Mouse (Mus musculus): ENCODE data around the gene Csk.

Csk gene

DNA sequence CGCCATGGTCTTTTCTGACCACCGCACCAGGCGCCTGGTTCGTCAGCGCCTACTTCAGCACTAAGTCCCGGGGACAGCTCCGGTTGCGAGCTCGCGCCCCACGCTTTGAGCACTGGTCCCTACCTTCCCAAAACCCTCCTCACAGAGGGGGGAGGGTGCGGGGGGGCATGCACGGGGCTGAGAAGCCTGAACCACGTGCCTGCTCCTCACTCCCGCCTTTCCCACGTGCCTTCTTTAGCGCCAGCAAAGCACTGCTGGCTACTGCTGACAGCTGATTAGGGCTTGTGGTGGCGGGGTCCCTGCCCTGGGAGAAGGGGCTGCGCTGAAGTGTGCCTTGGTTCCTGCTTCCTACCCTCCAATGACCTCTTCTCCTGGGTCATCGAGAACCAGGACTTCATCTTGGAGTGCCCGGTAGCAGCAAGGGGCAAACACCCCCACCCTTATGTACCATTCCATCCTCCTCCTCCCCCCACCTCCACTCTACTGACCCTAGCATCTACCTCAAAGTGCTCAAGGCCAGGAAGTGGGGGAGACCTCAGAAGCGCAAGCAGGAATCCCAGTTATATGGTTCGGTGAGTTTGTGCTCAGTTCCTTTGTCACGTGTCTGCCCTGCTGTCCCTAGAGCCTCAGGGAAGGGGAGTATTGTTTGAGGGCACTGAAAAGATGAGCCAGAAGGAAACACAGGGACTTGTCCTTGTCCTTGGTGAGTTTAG lies 47.1 kb downstream of the Csk start, which contains the start of gene Cplx3:
Gene Cplx3, minus strand, starts transcription at position 143 of the 713 bp plus-strand sequence.
- in situ Hi-C loops (cut with MboI, MseI) = no loop called here

GRCm38 (mm10) chr9:57605503-57605902 lies 47.9 kb downstream of the Csk start:
- in situ Hi-C loops (cut with MboI, MseI) = no loop called here

DNA sequence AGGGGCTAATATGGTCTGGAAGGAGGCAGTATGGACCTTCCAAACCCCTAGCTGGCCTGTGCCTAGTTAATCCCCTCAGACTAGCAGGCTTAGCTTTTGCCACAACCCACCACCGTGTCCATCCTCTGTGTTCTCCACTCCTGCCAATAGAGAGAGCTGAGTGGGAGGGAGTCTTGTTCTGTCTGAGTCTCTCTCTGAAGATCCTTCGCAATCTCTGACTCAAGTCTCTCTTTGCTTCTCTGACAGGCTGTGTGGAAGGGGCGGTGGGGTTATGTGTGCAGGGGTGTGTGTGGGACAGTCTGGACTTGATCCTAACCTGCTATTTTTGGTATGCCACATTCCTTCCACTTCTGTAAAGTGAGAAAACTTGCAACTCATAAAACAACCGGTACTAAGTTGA lies 48.6 kb downstream of the Csk start:
- in situ Hi-C loops (cut with MboI, MseI) = no loop called here

- in situ Hi-C loops (cut with MboI, MseI) = no loop called here
These were observed 51.3 kb downstream of the Csk start for GRCm38 (mm10) chr9:57602098-57602497.

GRCm38 (mm10) chr9:57601353-57601706 lies 52.1 kb downstream of the Csk start:
- in situ Hi-C loops (cut with MboI, MseI) = no loop called here

DNA sequence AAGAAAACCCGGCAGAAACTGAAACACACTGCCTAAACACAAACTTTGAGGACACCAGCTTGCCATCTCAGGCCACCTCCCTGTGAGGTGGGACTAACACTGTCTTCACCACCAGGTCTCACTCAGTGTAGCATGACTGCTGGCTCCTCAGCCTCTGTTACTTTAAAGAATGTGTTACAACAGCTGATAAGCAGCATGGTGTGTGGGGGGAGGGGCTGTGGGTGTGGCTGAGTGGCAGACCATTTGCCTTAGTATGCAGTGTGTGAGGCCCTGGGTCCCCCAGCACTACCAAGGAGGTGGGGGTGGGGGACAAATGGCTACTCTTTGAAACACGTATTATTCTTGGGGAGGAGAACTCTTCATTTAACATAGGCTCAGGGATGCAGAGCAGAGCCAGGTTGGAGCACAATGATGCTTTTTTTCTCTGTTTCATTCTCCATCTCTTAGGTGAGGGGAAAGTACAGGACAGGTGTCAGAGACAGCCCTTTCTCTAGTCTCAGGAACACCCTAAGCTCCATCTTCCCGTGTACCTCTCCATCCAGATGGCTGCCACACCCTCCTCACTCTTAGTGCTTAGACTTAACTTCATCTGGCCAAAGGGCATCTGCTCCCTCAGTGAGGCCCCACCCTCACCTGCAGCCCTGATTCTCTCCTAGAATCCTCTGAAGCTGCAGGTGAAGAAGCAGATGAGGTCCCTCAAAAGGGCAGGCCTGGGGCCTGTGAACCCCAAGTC lies 52.6 kb downstream of the Csk start:
- in situ Hi-C loops (cut with MboI, MseI) = no loop called here

DNA sequence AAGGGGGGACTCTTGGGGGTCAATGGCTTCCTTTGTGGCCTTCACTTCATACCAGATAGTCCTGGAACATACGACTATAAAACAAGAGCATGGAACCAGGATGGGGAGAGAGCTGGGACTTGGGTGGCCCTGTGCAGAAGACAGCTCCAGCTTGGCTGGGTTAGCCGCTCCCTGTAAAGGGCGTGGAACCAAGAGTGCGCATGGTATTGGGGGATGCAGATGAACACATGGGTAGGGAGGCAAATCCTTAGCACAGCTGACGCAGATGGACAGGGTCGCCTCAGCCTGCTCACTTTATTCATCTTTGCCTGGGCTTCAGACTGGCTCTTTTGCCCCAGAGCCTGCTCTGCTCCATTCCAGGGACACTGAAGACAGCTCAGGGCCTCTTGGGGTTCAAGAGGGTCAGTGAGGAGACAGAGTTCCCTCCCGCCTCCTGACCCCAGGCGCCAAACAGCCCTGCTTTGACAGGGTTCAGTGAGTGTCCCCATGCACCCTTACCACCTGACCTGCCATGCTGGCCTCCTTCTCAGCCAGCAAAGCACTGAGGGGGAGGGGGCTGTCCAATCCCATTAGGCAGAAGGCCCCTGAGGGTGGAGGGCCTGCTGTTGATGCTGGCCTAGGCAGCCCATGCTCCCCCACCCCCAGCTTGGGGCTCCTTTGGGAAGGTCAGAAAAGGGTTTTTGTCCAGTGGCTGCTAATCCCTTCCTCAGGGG lies 54.4 kb downstream of the Csk start:
- in situ Hi-C loops (cut with MboI, MseI) = no loop called here

GRCm38 (mm10) chr9:57597929-57598382 lies 55.5 kb downstream of the Csk start:
- in situ Hi-C loops (cut with MboI, MseI) = no loop called here

- in situ Hi-C loops (cut with MboI, MseI) = no loop called here
These were observed 56.2 kb downstream of the Csk start for GRCm38 (mm10) chr9:57597265-57597664.

DNA sequence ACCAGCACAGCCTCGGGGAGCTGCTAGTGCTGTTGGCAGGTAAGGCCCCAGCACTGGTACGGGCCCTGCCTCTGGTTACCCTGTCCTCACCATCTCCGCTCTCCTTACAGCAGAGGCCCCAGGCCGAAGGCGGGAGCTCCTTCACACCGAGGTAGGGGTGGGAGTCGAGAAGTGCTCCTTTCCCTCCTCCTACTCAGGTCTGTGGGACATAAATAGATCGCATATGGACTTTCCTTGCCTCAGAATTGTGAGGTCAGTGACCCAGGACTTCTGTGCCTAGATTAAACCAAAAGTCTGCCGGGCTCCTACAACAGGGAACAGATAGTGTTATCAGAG lies 59.3 kb downstream of the Csk start:
- in situ Hi-C loops (cut with MboI, MseI) = no loop called here

- in situ Hi-C loops (cut with MboI, MseI) = no loop called here
These were observed 59.8 kb downstream of the Csk start for GRCm38 (mm10) chr9:57593454-57594173.

DNA sequence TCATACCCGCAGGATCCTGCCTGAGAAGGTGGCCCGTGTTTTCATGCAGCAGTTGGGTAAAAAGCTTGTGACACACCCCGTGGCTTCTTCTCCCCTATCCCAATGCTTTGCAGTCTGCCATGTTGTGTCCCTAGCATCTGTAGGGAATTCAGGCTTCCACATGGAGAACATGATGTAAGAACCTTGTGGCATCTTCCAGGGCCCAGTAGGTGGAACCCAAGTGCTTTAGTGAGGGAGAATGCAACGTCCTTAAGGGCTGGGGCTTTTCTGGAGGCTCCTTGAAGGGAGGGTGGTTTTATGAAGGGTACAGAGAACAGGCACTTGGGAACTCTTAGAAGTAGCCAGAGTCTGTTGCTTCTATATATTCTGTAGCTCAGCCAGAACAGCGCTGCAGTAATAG lies 62.7 kb downstream of the Csk start:
- in situ Hi-C loops (cut with MboI, MseI) = no loop called here

DNA sequence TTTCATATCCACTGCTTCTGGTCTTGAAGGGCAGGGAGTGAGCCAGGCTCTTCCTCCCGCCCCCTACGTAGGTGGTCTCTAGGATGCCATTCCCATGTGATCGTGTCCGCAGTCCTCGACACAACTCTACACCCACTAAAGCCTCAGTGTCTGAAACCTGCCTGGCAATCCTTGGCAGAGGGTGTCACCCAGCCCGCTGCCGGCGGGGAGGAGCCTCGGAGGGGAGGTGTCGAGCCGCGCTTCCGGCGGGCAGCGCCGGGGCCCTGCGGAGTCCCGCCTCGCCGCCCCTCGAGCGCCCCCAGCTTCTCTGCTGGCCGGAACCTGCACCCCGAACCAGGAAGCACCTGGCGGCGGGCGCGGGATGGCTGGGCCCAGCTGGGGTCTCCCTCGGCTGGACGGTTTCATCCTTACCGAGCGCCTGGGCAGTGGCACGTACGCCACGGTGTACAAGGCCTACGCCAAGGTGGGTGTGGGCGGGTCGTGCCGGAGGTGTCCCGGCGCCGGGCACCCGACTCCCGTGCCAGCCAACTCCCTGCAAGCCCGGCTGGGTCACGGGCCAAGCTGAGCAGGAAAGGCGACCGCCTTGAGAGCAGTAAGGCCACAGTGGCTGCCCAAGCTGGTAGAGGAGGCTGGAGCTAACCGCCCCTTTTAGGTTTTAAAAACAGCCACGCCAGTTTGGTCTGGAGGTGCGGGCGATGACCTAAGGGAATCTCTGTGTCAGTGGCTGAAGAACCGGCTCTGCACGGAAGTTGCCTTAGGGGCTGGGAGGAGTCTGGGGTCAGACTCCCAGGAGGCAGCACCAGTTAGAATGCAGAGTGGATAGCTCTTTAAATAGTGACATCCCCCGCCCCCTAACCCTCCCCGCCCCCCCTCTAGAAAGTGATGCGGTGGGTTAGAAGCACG lies 64.0 kb downstream of the Csk start, which contains the start of gene Ulk3:
Gene Ulk3, plus strand, starts transcription at position 229 of the 903 bp plus-strand sequence.
- in situ Hi-C loops (cut with MboI, MseI) = no loop called here

DNA sequence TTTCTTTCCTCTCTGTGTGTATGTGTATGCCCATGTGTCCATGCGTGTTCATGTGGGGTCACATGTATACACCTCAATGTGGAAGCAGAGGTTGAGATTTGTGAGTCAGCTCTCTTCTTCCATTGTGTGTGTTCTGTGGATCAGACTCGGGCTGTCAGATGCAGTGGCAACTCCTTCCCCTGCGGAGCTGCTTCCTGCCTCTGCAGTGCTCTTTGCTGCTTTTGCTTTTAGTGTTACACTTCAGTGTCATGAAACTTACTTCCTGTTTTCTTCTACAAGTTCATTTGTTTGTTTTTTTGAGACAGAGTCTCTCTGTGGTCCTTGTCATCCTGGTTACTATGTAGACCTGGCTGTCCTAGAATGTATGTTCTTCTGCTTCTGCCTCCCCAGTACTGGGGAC lies 68.4 kb downstream of the Csk start:
- in situ Hi-C loops (cut with MboI, MseI) = no loop called here

DNA sequence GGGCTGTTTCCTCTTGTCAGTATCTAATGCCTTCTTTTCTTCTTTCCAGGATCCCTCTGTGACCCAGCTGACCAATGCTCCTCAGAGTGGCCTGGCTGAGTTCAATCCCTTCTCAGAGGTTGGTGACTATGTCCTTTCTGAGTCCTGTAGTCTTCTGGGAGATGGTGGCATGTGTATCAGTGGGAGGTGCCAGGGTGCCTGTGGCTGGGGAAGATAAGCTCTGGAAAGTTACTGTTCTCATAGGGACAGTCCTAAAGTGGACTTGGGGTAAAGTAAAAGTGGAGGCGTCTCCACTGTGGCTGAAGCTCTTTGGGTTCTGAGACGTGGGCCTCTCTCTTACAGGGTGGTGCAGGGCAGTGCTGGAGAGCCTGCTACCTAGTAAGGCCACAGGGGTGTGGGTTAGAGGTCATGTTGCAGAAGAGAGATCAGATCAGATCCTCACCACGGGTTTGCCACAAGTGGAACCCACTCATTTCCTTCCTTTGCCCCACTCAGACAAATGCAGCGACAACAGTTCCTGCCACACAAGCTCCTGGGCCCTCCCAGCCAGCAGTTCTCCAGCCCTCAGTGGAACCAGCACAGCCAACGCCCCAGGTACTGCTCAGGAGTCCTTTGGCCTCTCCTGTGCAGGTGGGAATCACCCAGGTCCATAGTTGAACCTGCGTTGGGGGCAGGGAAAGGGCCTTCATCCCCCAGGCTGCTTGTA lies 76.1 kb downstream of the Csk start:
- in situ Hi-C loops (cut with MboI, MseI) = loop anchor here (5.0 kb wide), 1 partner anchor 40 kb away; no protein-coding TSS in a partner anchor
